Mouse (Mus musculus) midbrain, embryonic 16.5 days (tissue): ENCODE results near the gene Ilvbl. TPM values are rescaled to one million over a fixed set of nuclear protein-coding genes. Genes with fewer than 3 reads are reported as not detected.
"Not testable (repeated sequence)": the region's sequence is repeated elsewhere in the genome, so short reads cannot be mapped to it uniquely, and the experiment has no call there.

Experiments
- ATAC-seq: fragments of 200-750 bp; cut with Nextera tagmentation; 2 replicates; pipeline ENCODE4 v1.8.0; 2017; ENCODE audit warnings: moderate TSS enrichment
- H3K27ac ChIP-seq: fragments of 300-500 bp; sonication (generic); 2 replicates; pipeline ENCODE4 v1.5.1; 2014; ENCODE audit warnings: mild to moderate bottlenecking, low read length, mixed read lengths
- H3K27me3 ChIP-seq: fragments of 300-500 bp; sonication (generic); 2 replicates; pipeline ENCODE4 v1.6.1; 2014; ENCODE audit warnings: low read depth, low read length, mixed read lengths; ENCODE audit not compliant: control insufficient read depth, insufficient read depth
- H3K36me3 ChIP-seq: fragments of 300-500 bp; sonication (generic); 2 replicates; pipeline ENCODE4 v1.6.1; 2014; ENCODE audit warnings: mild to moderate bottlenecking, low read length, moderate library complexity, mixed read lengths; ENCODE audit not compliant: control insufficient read depth, insufficient read depth
- H3K4me1 ChIP-seq: fragments of 300-500 bp; sonication (generic); 2 replicates; pipeline ENCODE4 v1.6.1; 2014; ENCODE audit warnings: mild to moderate bottlenecking, low read length, mixed read lengths; ENCODE audit not compliant: control insufficient read depth, insufficient read depth
- H3K4me2 ChIP-seq: fragments of 300-500 bp; sonication (generic); 2 replicates; pipeline ENCODE4 v1.6.1; 2014; ENCODE audit warnings: mild to moderate bottlenecking, low read length, mixed read lengths
- H3K4me3 ChIP-seq: fragments of 300-500 bp; sonication (generic); 2 replicates; pipeline ENCODE4 v1.5.1; 2014; ENCODE audit warnings: low read depth, mild to moderate bottlenecking, low read length, moderate library complexity, mixed read lengths
- H3K9ac ChIP-seq: fragments of 300-500 bp; sonication (generic); 2 replicates; pipeline ENCODE4 v1.6.1; 2014; ENCODE audit warnings: low read depth, low read length, mixed read lengths
- H3K9me3 ChIP-seq: fragments of 300-500 bp; sonication (generic); replicated peaks from 2 replicates; pipeline ENCODE4 v1.6.1; 2014; ENCODE audit warnings: mild to moderate bottlenecking, low read length, mixed read lengths; ENCODE audit not compliant: control insufficient read depth, poor library complexity, severe bottlenecking
- WGBS: fragments of 180-500 bp; shearing (Covaris S2); extraction: QIAGEN DNeasy Blood & Tissue Kit; methylation state at CpG from one replicate; pipeline ENCODE4 v1.1.7; 2014; 5-methylcytosine and 5-hydroxymethylcytosine counted together
- polyA plus RNA-seq: library from polyadenylated mRNA; unstranded; fragments of >200 nt; fragmentation: Nextera tagmentation; extraction: Ambion mirVana; gene quantifications from 2 replicates; pipeline ENCODE4 v1.2.1, GENCODE M21; 2015

Gene Ilvbl
- polyA plus RNA-seq: 66.1 and 81.4 TPM in 2 replicates

- Histone ChIP-seq H3K36me3 (no peaks in the 10 kb centered on the region), H3K4me3 (peak within 1 kb of the TSS; percentile 49), H3K4me2 (peak within 1 kb of the TSS; percentile 80), H3K4me1 (peaks cover 8% of the 10 kb centered on the region), H3K27ac (peak within 1 kb of the TSS; percentile 86), H3K9ac (peak within 1 kb of the TSS; percentile 78), H3K9me3 (no peaks in the 10 kb centered on the region), H3K27me3 (no peaks in the 10 kb centered on the region)
- WGBS: under 1% methylated on average over 51 of the region's 51 CpGs
- peak; percentile 95 for ATAC-seq
Measured at GRCm38 (mm10) chr10:78574250-78575104, at the start of gene Ilvbl. Gene Ilvbl, plus strand, starts transcription at chr10:78574346.

DNA sequence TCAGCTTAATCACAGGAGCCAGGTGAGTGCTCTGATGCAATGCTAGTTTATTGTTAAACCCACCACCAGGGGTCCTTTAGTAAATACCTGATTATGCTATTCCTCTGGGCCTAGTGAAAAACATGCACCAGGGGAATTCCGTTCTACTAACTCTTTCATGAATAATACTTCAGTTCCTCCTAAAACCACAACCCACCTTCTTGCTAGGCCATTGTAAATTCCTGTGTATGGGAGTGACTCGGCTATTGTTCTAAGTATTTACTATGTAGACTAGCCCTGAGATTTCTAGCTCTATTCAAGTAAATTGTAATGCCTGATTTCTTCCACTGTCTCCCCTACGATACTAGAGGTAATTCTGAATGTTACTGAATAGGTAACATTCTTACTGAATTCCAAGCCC, 49.1 kb upstream of the Ilvbl start:
- 50% methylated on average over 3 of the region's 3 CpGs for WGBS
- H3K9me3 ChIP-seq, H3K27me3 ChIP-seq, H3K9ac ChIP-seq, H3K4me2 ChIP-seq, H3K36me3 ChIP-seq, H3K4me3 ChIP-seq, H3K27ac ChIP-seq, H3K4me1 ChIP-seq, ATAC-seq: not testable (repeated sequence)

- Histone ChIP-seq H3K36me3 (no peaks in the 10 kb centered on the region), H3K4me3 (no peak overlapping the region), H3K4me2 (no peak overlapping the region), H3K9ac (no peak overlapping the region), H3K4me1 (no peaks in the 10 kb centered on the region), H3K27me3 (no peaks in the 10 kb centered on the region), H3K9me3 (no peaks in the 10 kb centered on the region), H3K27ac (no peak overlapping the region)
- no peak for ATAC-seq
- 58% methylated on average over 4 of the region's 4 CpGs for WGBS
Measured at GRCm38 (mm10) chr10:78525511-78525910, 48.6 kb upstream of the Ilvbl start.

GRCm38 (mm10) chr10:78540943-78541342, 33.2 kb upstream of the Ilvbl start:
- Histone ChIP-seq H3K27me3 (no peaks in the 10 kb centered on the region), H3K9me3 (no peaks in the 10 kb centered on the region), H3K4me1 (no peaks in the 10 kb centered on the region), H3K4me3 (no peak overlapping the region), H3K36me3 (no peaks in the 10 kb centered on the region), H3K9ac (no peak overlapping the region), H3K27ac (no peak overlapping the region), H3K4me2 (no peak overlapping the region)
- no peak for ATAC-seq
- WGBS: 71% methylated on average over 2 of the region's 2 CpGs

- H3K27ac ChIP-seq: no peak overlapping the region
- H3K4me2 ChIP-seq: no peak overlapping the region
- H3K36me3 ChIP-seq: no peaks in the 10 kb centered on the region
- WGBS: 83% methylated on average over 1 of the region's 1 CpGs
- no peaks in the 10 kb centered on the region for H3K27me3 ChIP-seq
- no peaks in the 10 kb centered on the region for H3K4me1 ChIP-seq
- no peak overlapping the region for H3K9ac ChIP-seq
- no peaks in the 10 kb centered on the region for H3K9me3 ChIP-seq
- no peak overlapping the region for H3K4me3 ChIP-seq
- ATAC-seq: no peak
Measured at GRCm38 (mm10) chr10:78565070-78565469, 9.1 kb upstream of the Ilvbl start.

- Histone ChIP-seq H3K27me3 (no peaks in the 10 kb centered on the region), H3K36me3 (no peaks in the 10 kb centered on the region), H3K4me1 (no peaks in the 10 kb centered on the region), H3K27ac (no peak overlapping the region), H3K4me3 (no peak overlapping the region), H3K4me2 (no peak overlapping the region), H3K9me3 (no peaks in the 10 kb centered on the region), H3K9ac (no peak overlapping the region)
- WGBS: 78% methylated on average over 3 of the region's 3 CpGs
- no peak for ATAC-seq
Measured at GRCm38 (mm10) chr10:78569191-78569590, 5.0 kb upstream of the Ilvbl start.

- H3K27ac ChIP-seq: no peak overlapping the region
- H3K4me3 ChIP-seq: no peak overlapping the region
- WGBS: 63% methylated on average over 3 of the region's 3 CpGs
- H3K9me3 ChIP-seq: no peaks in the 10 kb centered on the region
- H3K4me1 ChIP-seq: no peaks in the 10 kb centered on the region
- H3K27me3 ChIP-seq: no peaks in the 10 kb centered on the region
- no peak overlapping the region for H3K4me2 ChIP-seq
- no peak overlapping the region for H3K9ac ChIP-seq
- no peak for ATAC-seq
- no peaks in the 10 kb centered on the region for H3K36me3 ChIP-seq
Measured at GRCm38 (mm10) chr10:78569686-78570085, 4.5 kb upstream of the Ilvbl start.

GRCm38 (mm10) chr10:78570416-78570815, 3.7 kb upstream of the Ilvbl start:
- 75% methylated on average over 6 of the region's 6 CpGs for WGBS
- no peaks in the 10 kb centered on the region for H3K36me3 ChIP-seq
- H3K27ac ChIP-seq: no peak overlapping the region
- H3K9ac ChIP-seq: no peak overlapping the region
- no peak overlapping the region for H3K4me2 ChIP-seq
- H3K4me3 ChIP-seq: no peak overlapping the region
- H3K4me1 ChIP-seq: peaks cover 4% of the 10 kb centered on the region
- no peak for ATAC-seq
- H3K9me3 ChIP-seq: no peaks in the 10 kb centered on the region
- no peaks in the 10 kb centered on the region for H3K27me3 ChIP-seq

DNA sequence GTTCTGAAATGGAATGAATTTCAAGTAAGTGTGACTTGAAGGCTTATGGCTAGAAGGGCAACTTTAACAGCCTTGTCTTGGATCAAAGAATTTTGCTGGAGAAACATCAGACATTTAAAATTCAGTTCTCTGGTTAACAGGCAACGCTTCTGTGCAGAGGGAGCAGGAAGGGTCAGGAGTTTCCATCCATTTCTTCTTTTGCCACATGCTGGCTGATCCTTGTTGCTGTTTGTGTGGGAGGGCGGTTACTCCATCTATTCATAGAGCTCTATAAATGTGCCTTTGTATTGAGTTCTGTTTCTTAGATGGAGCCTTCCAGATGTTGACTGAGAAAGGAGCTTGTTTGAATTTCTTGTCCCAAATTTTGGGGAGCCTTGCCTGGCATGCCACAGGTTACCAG, 3.2 kb upstream of the Ilvbl start:
- H3K4me2 ChIP-seq: no peak overlapping the region
- ATAC-seq: no peak
- peaks cover 8% of the 10 kb centered on the region for H3K4me1 ChIP-seq
- H3K9me3 ChIP-seq: no peaks in the 10 kb centered on the region
- H3K9ac ChIP-seq: no peak overlapping the region
- H3K27me3 ChIP-seq: no peaks in the 10 kb centered on the region
- no peak overlapping the region for H3K27ac ChIP-seq
- no peak overlapping the region for H3K4me3 ChIP-seq
- WGBS: 68% methylated on average over 2 of the region's 2 CpGs
- no peaks in the 10 kb centered on the region for H3K36me3 ChIP-seq
